Mouse (Mus musculus) bone marrow macrophage, adult 2 months (primary cell): ENCODE data around the gene Cpm.

ENCODE experiments used
- CTCF ChIP-seq: IDR thresholded peaks from 2 replicates; pipeline ENCODE4 v1.5.1; 2012; ENCODE audit warnings: low read depth, mild to moderate bottlenecking, low read length, moderate library complexity
- POLR2A ChIP-seq: IDR thresholded peaks from 2 replicates; pipeline ENCODE4 v1.6.1; 2012; ENCODE audit warnings: mild to moderate bottlenecking, low read depth, low read length, borderline replicate concordance

- TF ChIP-seq CTCF (no peak), POLR2A (no peak)
These were observed 33.7 kb upstream of the Cpm start for GRCm38 (mm10) chr10:117595442-117596164.
